Mouse (Mus musculus) liver, postnatal 0 days (tissue): Measurements from ENCODE around the gene Rnf113a2.

Experiments
- CTCF ChIP-seq: sonication (generic); IDR thresholded peaks from 2 replicates; pipeline ENCODE4 v1.5.1; 2016; ENCODE audit warnings: antibody characterized with exemption, low read depth
- EP300 ChIP-seq: IDR thresholded peaks from 2 replicates; pipeline ENCODE4 v1.6.1; 2016; ENCODE audit warnings: antibody characterized with exemption, low read depth, mild to moderate bottlenecking

DNA sequence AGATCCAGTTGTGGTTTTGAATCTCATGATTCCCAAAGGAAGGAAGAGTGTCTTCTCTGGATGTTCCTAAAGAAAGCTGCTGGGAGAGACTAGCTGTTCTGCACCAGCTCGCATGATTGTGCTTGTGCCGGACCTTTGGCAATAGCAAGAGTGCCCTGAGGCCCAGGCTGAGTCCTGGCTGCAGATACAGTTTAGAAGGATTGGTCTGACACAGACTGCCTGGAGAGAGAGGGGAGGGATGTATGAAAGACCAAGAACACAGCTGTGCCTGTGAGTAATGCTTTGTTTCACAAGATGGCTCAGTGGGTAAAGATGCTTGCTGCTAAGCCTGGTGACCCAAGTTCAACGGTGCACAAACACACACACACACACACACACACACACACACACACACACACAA lies 45.9 kb downstream of the Rnf113a2 start:
- TF ChIP-seq CTCF = no peak
- no peak for TF ChIP-seq EP300
